Mouse (Mus musculus) liver, embryonic 16.5 days (tissue): ENCODE data around the gene Gm38392. TPM values are rescaled to one million over a fixed set of nuclear protein-coding genes. Genes with fewer than 3 reads are reported as not detected.
"Not testable (repeated sequence)": the region's sequence is repeated elsewhere in the genome, so short reads cannot be mapped to it uniquely, and the experiment has no call there.

Experiments
- ATAC-seq: fragments of 200-750 bp; cut with Nextera tagmentation; 2 replicates; pipeline ENCODE4 v1.8.0; 2017; ENCODE audit warnings: low read depth, mild to moderate bottlenecking, moderate number of reproducible peaks, moderate library complexity
- H3K27ac ChIP-seq: fragments of 300-500 bp; sonication (generic); 2 replicates; pipeline ENCODE4 v1.5.1; 2014; ENCODE audit warnings: mild to moderate bottlenecking, low read length
- H3K27me3 ChIP-seq: fragments of 300-500 bp; sonication (generic); 2 replicates; pipeline ENCODE4 v1.6.1; 2014; ENCODE audit warnings: low read depth, low read length, mixed read lengths; ENCODE audit not compliant: control insufficient read depth, insufficient read depth
- H3K36me3 ChIP-seq: fragments of 300-500 bp; sonication (generic); 2 replicates; pipeline ENCODE4 v1.6.1; 2014; ENCODE audit warnings: mild to moderate bottlenecking; ENCODE audit not compliant: control insufficient read depth, insufficient read depth
- H3K4me1 ChIP-seq: fragments of 300-500 bp; sonication (generic); 2 replicates; pipeline ENCODE4 v1.6.1; 2014; ENCODE audit warnings: low read depth, low read length, mixed read lengths; ENCODE audit not compliant: control insufficient read depth
- H3K4me2 ChIP-seq: fragments of 300-500 bp; sonication (generic); 2 replicates; pipeline ENCODE4 v1.6.1; 2014; ENCODE audit warnings: low read depth, low read length, mixed read lengths
- H3K4me3 ChIP-seq: fragments of 300-500 bp; sonication (generic); 2 replicates; pipeline ENCODE4 v1.5.1; 2014; ENCODE audit warnings: low read depth, mild to moderate bottlenecking, low read length
- H3K9ac ChIP-seq: fragments of 300-500 bp; sonication (generic); 2 replicates; pipeline ENCODE4 v1.6.1; 2014; ENCODE audit warnings: low read depth, low read length
- H3K9me3 ChIP-seq: fragments of 300-500 bp; sonication (generic); replicated peaks from 2 replicates; pipeline ENCODE4 v1.6.1; 2016; ENCODE audit warnings: low read length; ENCODE audit not compliant: control insufficient read depth
- WGBS: fragments of 180-500 bp; shearing (Covaris S2); extraction: QIAGEN DNeasy Blood & Tissue Kit; methylation state at CpG from one replicate; pipeline ENCODE4 v1.1.7; 2014; ENCODE audit not compliant: insufficient replicate concordance; 5-methylcytosine and 5-hydroxymethylcytosine counted together
- polyA plus RNA-seq: library from polyadenylated mRNA; unstranded; fragments of >200 nt; fragmentation: Nextera tagmentation; extraction: Ambion mirVana; gene quantifications from 2 replicates; pipeline ENCODE4 v1.2.1, GENCODE M21; 2015

The Gm38392 gene
- polyA plus RNA-seq, 1 experiment from 2014 or later: not detected

DNA sequence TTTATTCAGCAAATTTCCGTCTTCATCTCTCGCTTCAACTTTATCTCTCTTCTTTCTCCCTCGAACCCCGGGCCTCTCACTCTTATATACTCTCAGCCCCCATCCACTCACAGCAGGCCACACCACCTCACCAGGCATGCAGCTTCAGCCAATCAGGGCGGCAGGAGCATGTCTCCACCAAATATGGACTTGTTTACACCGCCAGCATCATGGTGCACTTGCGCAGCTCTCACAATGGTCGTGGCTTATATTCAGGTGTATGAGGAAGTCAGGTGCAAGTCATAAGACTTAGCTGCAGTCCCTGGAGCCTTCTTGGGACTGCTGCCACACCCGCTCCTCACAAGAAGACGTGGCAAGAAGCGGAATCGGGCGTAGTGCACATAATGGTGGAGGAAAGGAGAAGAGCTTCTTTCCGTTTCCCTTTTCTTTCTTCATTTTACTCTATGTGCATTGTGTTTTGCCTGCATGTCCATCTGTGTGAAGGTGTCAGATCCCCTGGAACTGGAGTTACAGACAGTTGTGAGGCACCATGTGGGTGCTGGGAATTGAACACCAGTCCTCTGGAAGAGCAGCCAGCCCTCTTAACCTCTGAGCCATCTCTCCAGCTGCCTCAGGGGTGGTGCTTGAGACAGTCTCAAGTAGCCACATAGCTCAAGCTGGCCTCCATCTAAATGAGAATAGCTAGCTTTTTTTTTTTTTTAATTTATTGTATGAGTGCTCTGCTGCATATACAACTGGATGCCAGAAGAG lies 2.0 kb downstream of the Gm38392 start:
- H3K36me3 ChIP-seq, H3K9ac ChIP-seq, H3K4me1 ChIP-seq, H3K4me2 ChIP-seq, H3K4me3 ChIP-seq, H3K9me3 ChIP-seq, H3K27me3 ChIP-seq, ATAC-seq, H3K27ac ChIP-seq: not testable (repeated sequence)
- 79% methylated on average over 14 of the region's 14 CpGs for WGBS

GRCm38 (mm10) chr3:88281141-88281916 lies 5.7 kb downstream of the Gm38392 start:
- H3K27me3 ChIP-seq, H3K9me3 ChIP-seq, H3K36me3 ChIP-seq, H3K4me3 ChIP-seq, H3K9ac ChIP-seq, ATAC-seq, H3K4me2 ChIP-seq, H3K27ac ChIP-seq, H3K4me1 ChIP-seq: not testable (repeated sequence)
- WGBS: 61% methylated on average over 11 of the region's 11 CpGs

DNA sequence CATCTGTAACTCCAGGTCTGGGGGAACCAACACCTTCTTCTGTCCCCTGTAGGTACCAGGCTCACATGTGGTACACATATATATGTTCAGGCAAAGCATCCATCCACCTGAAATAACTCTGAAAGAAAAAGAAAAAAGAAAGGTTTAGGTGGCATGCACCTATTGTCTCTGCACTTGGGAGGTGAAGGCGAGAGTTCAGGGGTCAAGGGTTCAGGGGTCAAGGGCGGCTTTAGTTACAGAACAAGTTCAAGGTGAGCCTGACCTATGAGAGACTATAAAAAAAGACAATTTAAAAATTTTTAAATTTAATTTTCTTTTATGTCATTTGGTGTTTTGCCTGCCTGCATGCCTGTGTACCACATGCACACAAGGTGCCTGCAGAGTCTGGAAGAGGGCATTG lies 7.0 kb downstream of the Gm38392 start:
- Histone ChIP-seq H3K9me3 (no peaks in the 10 kb centered on the region), H3K27ac (no peak overlapping the region), H3K36me3 (no peaks in the 10 kb centered on the region), H3K9ac (no peak overlapping the region), H3K27me3 (no peaks in the 10 kb centered on the region), H3K4me2 (no peak overlapping the region), H3K4me3 (no peak overlapping the region), H3K4me1 (no peaks in the 10 kb centered on the region)
- ATAC-seq: no peak
- 67% methylated on average over 2 of the region's 2 CpGs for WGBS

DNA sequence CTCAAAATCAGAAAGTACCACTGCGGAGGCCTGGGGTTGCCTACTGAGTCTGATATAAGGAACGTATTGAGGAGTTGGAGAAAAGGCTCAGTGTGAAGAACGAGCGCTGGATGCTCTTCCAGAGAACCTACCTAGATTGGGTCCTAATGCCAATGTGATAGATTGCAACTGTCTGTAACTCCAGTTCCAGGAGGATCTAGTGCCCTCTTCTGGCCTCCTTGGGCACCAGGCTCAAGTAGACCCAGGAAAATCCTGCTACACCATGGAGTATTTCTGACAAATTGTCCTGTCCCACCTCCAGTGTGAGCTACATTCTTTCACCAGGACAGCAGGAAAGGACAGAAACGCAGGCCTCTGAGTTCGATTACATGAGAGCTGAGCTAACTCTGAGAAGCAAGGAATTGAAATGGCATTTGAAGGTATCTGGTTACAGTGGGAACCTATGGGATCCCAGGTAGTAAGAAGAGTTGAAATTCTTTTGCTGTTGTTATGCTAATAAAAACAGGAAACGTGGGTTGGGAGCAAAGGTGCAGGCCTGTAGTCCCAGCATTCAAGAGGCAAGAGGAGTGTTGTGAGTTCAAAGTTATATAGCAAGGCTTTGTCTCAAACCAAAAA lies 10.4 kb downstream of the Gm38392 start:
- Histone ChIP-seq H3K9me3 (no peaks in the 10 kb centered on the region), H3K27ac (no peak overlapping the region), H3K9ac (no peak overlapping the region), H3K36me3 (no peaks in the 10 kb centered on the region), H3K4me3 (no peak overlapping the region), H3K4me1 (no peaks in the 10 kb centered on the region), H3K27me3 (no peaks in the 10 kb centered on the region), H3K4me2 (no peak overlapping the region)
- ATAC-seq: no peak
- 36% methylated on average over 7 of the region's 7 CpGs for WGBS

- Histone ChIP-seq H3K4me1 (no peaks in the 10 kb centered on the region), H3K36me3 (no peaks in the 10 kb centered on the region), H3K9ac (no peak overlapping the region), H3K27me3 (no peaks in the 10 kb centered on the region), H3K9me3 (no peaks in the 10 kb centered on the region), H3K27ac (no peak overlapping the region), H3K4me2 (no peak overlapping the region), H3K4me3 (no peak overlapping the region)
- WGBS: 64% methylated on average over 2 of the region's 2 CpGs
- no peak for ATAC-seq
Measured at GRCm38 (mm10) chr3:88276121-88276520, 10.9 kb downstream of the Gm38392 start.

DNA sequence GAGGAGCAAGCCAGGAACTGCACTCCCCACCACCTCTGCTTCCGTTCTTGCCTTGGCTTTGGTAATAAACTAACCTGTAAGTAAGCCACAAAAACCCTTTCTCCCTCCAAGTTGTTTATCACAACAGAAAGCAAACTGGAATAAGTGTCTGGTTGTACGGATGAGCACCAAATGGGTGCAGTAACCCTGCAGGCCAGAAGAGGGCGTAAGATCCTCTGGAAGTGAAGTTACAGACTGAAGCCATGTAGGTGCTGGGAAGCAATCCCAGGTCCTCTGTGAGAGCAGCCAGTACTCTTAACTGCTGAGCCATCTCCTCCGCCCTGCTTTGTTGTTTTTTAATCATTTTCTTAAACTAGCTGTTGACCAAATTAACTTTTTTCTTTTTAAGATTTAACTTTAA lies 13.0 kb downstream of the Gm38392 start:
- Histone ChIP-seq H3K4me2 (no peak overlapping the region), H3K27ac (no peak overlapping the region), H3K27me3 (no peaks in the 10 kb centered on the region), H3K4me3 (no peak overlapping the region), H3K9me3 (no peaks in the 10 kb centered on the region), H3K9ac (no peak overlapping the region), H3K36me3 (no peaks in the 10 kb centered on the region), H3K4me1 (no peaks in the 10 kb centered on the region)
- no peak for ATAC-seq
- WGBS: 66% methylated on average over 4 of the region's 4 CpGs

GRCm38 (mm10) chr3:88271859-88272258 lies 15.2 kb downstream of the Gm38392 start:
- Histone ChIP-seq H3K4me1 (no peaks in the 10 kb centered on the region), H3K36me3 (no peaks in the 10 kb centered on the region), H3K27ac (no peak overlapping the region), H3K9ac (no peak overlapping the region), H3K4me3 (no peak overlapping the region), H3K4me2 (no peak overlapping the region), H3K27me3 (no peaks in the 10 kb centered on the region), H3K9me3 (no peaks in the 10 kb centered on the region)
- no peak for ATAC-seq
- WGBS: 71% methylated on average over 3 of the region's 3 CpGs

- ATAC-seq, H3K4me2 ChIP-seq, H3K4me3 ChIP-seq, H3K9ac ChIP-seq, H3K36me3 ChIP-seq, H3K9me3 ChIP-seq, H3K27me3 ChIP-seq, H3K27ac ChIP-seq, H3K4me1 ChIP-seq: not testable (repeated sequence)
- WGBS: 45% methylated on average over 2 of the region's 2 CpGs
Measured at GRCm38 (mm10) chr3:88271298-88271697, 15.7 kb downstream of the Gm38392 start.

- 70% methylated on average over 5 of the region's 5 CpGs for WGBS
- Histone ChIP-seq H3K9ac (no peak overlapping the region), H3K27me3 (no peaks in the 10 kb centered on the region), H3K36me3 (no peaks in the 10 kb centered on the region), H3K4me2 (no peak overlapping the region), H3K4me3 (no peak overlapping the region), H3K4me1 (no peaks in the 10 kb centered on the region), H3K9me3 (no peaks in the 10 kb centered on the region), H3K27ac (no peak overlapping the region)
- ATAC-seq: no peak
Measured at GRCm38 (mm10) chr3:88268991-88269390, 18.0 kb downstream of the Gm38392 start.
